Mouse (Mus musculus) thymus, adult 18-20 months (tissue): Measurements from ENCODE around the gene Gns.

Experiments
- DNase-seq, 2 experiments: peaks; one replicate each; pipeline ENCODE4 v3.0.0; 2022; ENCODE audit warnings: mixed read lengths in 2 of 2

The Gns gene

DNA sequence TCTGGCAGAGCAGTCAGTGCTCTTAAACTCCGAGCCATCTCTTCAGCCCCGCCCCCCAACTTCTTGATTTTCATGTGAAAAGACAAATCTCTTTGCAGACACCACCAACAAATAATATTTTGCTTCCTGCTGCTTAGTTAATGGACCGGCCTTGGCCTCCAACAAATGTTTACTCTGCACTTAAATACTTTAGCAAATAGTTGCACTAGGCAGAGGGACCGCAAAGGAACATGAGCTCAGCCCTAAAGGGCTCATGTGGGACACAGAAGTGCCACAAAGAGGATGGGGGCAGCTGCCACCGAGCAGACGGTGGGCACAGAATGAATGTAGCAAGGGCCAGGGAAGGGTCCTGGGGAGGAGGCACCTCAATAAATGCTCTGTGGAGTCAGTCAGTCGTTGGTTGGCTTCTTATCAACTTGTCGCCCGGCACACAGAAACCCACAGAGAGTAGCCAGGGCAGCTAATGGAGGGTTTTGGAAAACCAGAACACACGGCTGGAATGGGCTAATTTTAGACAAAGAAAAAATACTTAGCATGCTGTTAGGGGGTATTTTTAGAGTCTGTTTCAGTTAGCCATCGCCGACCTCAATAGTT lies 67.2 kb downstream of the Gns start:
- DNase-seq, result no peak

DNA sequence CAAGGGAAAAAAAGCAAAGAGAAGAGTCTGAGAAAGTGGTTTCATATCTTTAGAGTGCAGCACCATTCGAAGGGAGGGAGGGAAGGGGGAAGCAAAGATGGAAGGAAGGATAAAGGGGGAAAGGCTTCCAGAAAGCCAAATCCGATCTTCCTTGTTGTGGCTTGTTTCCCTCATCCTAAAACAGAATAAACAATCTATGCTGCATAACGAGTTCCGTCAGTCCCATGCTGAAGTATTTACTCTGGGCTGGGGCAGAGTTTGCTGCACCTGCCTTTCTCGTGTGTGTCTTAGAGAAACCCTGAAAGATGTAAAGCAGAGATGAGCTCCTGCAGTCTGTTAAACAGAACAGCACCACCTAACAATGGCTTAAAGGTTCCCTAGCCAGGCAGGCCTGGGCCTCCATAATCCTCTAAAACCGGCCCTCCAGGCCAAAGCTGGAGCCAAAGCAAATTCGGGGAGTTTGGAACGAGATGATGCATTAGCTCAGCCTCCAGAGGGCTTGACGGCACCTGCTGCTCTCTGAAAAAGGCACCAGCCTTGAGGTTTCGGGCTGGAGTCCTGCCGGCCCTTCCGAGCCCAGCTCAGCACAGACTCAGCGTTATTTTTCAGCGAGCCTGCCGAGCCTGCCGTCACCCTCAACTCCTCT lies 67.9 kb downstream of the Gns start:
- DNase-seq, result no peak

DNA sequence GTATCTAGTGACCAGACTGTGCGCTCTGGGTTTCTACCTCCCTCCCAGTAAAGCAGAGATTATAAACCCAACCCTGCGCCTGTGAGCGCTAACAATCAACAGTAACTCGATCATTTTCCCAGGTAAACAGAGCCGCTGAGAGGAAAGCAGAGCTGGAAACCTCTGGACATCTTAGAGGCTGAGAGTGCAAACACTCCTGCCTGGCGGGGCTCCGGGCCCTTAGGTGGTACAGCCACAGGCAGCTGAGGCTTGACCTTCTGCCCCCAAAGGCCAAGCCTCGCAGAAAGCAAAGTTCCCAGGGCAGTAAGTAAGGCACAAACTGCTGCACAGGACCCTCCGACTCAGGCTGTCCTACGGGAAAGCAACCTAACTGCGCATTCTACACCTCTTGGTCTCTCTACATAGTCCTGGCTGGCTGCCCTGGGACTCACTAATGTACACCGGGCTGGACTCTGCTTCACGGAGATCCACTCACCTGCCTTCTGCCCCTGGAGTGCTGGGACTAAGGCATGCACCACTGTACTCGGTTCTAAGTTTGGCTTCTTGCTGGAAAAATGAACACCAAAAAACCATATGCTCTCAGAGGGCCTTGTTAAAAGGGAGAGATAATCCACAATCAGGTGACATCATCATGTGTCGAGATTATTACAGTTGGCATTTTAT lies 69.7 kb downstream of the Gns start:
- DNase-seq, result no peak

GRCm38 (mm10) chr10:121435546-121436257 lies 70.8 kb downstream of the Gns start:
- no peak for DNase-seq

DNA sequence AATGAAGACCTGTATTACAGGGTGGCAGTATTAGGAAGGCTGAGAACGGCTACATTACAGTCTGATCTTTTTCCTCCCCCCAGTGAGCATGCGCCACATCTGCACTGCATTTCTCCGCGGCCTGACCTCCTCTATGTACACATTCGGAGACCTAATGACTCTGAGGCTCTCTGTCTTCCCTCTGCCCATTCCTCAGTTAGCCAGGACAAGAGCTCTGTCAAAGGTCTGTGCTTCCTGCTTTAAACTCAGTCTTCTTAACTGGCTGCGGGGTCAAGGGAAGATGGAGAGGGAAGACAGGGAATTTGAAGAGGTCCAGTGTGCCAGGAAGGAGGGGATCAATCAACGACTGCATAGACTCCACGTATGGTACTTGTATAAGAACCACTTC lies 71.4 kb downstream of the Gns start:
- no peak for DNase-seq

DNA sequence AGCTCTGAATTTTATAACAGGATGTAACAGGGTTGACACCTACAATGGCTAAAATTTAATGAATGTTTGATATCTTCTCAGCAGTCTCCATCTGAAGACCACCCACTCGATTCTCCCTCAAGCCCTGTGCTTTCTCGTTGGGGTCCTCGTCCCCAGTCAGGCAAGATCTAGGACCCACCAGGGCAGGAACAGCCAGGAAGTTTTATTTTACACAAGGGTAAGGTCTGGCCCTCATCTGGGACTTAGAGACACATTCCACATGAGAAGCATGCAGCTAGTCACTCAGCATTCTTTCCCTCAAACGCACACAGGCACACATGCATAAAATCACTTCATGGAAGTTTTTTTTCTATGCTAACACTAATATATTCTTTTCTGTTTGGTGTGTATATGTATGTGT lies 71.8 kb downstream of the Gns start:
- DNase-seq, result no peak

GRCm38 (mm10) chr10:121438109-121438508 lies 73.2 kb downstream of the Gns start:
- DNase-seq, result no peak

- no peak for DNase-seq
Measured at GRCm38 (mm10) chr10:121439310-121439731, 74.4 kb downstream of the Gns start.

DNA sequence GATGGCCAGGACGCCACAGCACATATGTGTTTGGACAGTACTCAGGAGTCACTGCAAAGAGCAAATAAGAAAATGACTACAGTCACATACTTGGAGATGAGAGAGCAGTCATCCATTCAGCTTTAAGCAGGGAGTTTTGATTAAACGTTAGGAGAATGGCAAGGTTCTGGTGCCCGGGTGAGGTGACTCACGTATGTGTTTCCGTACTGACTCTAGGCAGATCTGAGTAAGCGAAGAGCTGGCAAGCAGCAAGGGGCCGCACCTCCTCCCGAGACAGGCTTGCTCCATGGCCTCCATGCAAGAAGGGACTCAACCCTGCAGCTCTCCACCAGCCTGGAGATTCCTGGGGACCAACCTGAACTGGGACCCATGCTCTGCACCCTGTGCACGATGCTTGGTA lies 78.9 kb downstream of the Gns start:
- no peak for DNase-seq

DNA sequence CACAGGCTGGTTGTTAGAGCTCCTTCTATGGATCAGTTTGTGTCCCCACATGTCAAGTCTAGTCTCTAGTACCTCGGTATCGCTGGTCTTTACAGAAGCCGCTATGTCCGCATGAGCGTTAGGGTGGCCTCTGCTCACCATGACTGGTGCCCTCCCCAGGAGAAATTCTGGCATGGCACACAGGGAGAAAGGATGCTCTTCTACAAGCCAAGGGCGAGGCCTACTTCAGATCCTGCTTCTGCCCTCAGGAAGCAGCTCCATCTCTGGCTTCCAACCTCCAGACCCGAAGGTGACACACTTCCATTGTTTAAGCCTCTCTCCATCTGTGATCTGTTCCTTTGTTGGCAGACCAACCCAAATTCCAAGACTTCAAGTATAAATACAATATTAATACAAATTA lies 79.3 kb downstream of the Gns start:
- DNase-seq, result no peak

- no peak for DNase-seq
Measured at GRCm38 (mm10) chr10:121445808-121446207, 80.9 kb downstream of the Gns start.
